Mouse (Mus musculus) forebrain, embryonic 11.5 days (tissue): ENCODE data around the gene Prdx3. TPM values are rescaled to one million over a fixed set of nuclear protein-coding genes. Genes with fewer than 3 reads are reported as not detected.
"Not testable (repeated sequence)": the region's sequence is repeated elsewhere in the genome, so short reads cannot be mapped to it uniquely, and the experiment has no call there.

ENCODE experiments used
- ATAC-seq: fragments of 200-750 bp; cut with Nextera tagmentation; replicated peaks from 2 replicates; pipeline ENCODE4 v1.8.0; 2017; ENCODE audit warnings: moderate TSS enrichment; ENCODE audit not compliant: low FRiP score
- DNase-seq: peaks from one replicate; pipeline ENCODE4 v3.0.0-alpha.2; 2017; ENCODE audit warnings: low spot score
- H3K27ac ChIP-seq: fragments of 300-500 bp; sonication (generic); 2 replicates; pipeline ENCODE4 v1.5.1; 2014; ENCODE audit warnings: low read depth, low read length
- H3K27me3 ChIP-seq: fragments of 300-500 bp; sonication (generic); 2 replicates; pipeline ENCODE4 v1.6.1; 2014; ENCODE audit warnings: mild to moderate bottlenecking, low read length, mixed read lengths; ENCODE audit not compliant: control insufficient read depth, insufficient read depth
- H3K36me3 ChIP-seq: fragments of 300-500 bp; sonication (generic); 2 replicates; pipeline ENCODE4 v1.6.1; 2014; ENCODE audit warnings: mild to moderate bottlenecking, low read length, moderate library complexity, mixed read lengths; ENCODE audit not compliant: control insufficient read depth, insufficient read depth
- H3K4me1 ChIP-seq: fragments of 300-500 bp; sonication (generic); replicated peaks from 2 replicates; pipeline ENCODE4 v1.6.1; 2014; ENCODE audit warnings: low read length, mixed read lengths; ENCODE audit not compliant: control insufficient read depth, insufficient read depth
- H3K4me2 ChIP-seq: fragments of 300-500 bp; sonication (generic); 2 replicates; pipeline ENCODE4 v1.6.1; 2014; ENCODE audit warnings: low read depth, mild to moderate bottlenecking, low read length, moderate library complexity, mixed read lengths; ENCODE audit not compliant: severe bottlenecking
- H3K4me3 ChIP-seq: fragments of 300-500 bp; sonication (generic); 2 replicates; pipeline ENCODE4 v1.5.1; 2014; ENCODE audit warnings: low read depth, low read length
- H3K9ac ChIP-seq: fragments of 300-500 bp; sonication (generic); 2 replicates; pipeline ENCODE4 v1.6.1; 2014; ENCODE audit warnings: low read length
- H3K9me3 ChIP-seq: fragments of 300-500 bp; sonication (generic); 2 replicates; pipeline ENCODE4 v1.6.1; 2016; ENCODE audit warnings: low read length, mixed read lengths; ENCODE audit not compliant: control insufficient read depth
- WGBS: fragments of 180-500 bp; shearing (Covaris S2); extraction: QIAGEN DNeasy Blood & Tissue Kit; methylation state at CpG from one replicate; pipeline ENCODE4 v1.1.7; 2014; 5-methylcytosine and 5-hydroxymethylcytosine counted together
- polyA plus RNA-seq: library from polyadenylated mRNA; unstranded; fragments of >200 nt; fragmentation: Nextera tagmentation; extraction: Ambion mirVana; gene quantifications from 2 replicates; pipeline ENCODE4 v1.2.1, GENCODE M21; 2014

Prdx3 gene
- polyA plus RNA-seq, 1 experiment from 2014 or later, result 103 TPM

- H3K36me3 ChIP-seq, result no peaks in the 10 kb centered on the region; the same call in 1 of the 2 replicates
- WGBS, result 54% methylated on average over 4 of the region's 4 CpGs
- H3K4me3 ChIP-seq, result peak overlapping the region; percentile 60
- peak overlapping the region; percentile 50 for H3K4me2 ChIP-seq
- DNase-seq (no peak), ATAC-seq (no peak)
- H3K9ac ChIP-seq, result peak overlapping the region; percentile 65; the same call in 1 of the 2 replicates
- no peak overlapping the region for H3K27ac ChIP-seq
- H3K4me1 ChIP-seq, result peaks cover 5% of the 10 kb centered on the region; the same call in 1 of the 2 replicates
- no peaks in the 10 kb centered on the region for H3K27me3 ChIP-seq
- H3K9me3 ChIP-seq, result no peaks in the 10 kb centered on the region
Observed at GRCm38 (mm10) chr19:60873501-60873900, 855 bp downstream of the Prdx3 start.

GRCm38 (mm10) chr19:60872272-60872671 lies 2.1 kb downstream of the Prdx3 start:
- no peak overlapping the region for H3K4me3 ChIP-seq
- H3K4me2 ChIP-seq, result no peak overlapping the region
- ATAC-seq, result no peak
- no peaks in the 10 kb centered on the region for H3K9me3 ChIP-seq
- H3K27ac ChIP-seq, result no peak overlapping the region
- peaks cover 5% of the 10 kb centered on the region; the same call in 1 of the 2 replicates for H3K4me1 ChIP-seq
- no peak for DNase-seq
- H3K27me3 ChIP-seq, result no peaks in the 10 kb centered on the region
- H3K9ac ChIP-seq, result no peak overlapping the region
- no peaks in the 10 kb centered on the region; the same call in 1 of the 2 replicates for H3K36me3 ChIP-seq
- 51% methylated on average over 1 of the region's 1 CpGs for WGBS

GRCm38 (mm10) chr19:60871366-60871765 lies 3.0 kb downstream of the Prdx3 start:
- Histone ChIP-seq H3K9ac (no peak overlapping the region), H3K27ac (no peak overlapping the region), H3K9me3 (no peaks in the 10 kb centered on the region), H3K27me3 (no peaks in the 10 kb centered on the region), H3K4me3 (no peak overlapping the region), H3K4me1 (peaks cover 5% of the 10 kb centered on the region; the same call in 1 of the 2 replicates), H3K4me2 (no peak overlapping the region), H3K36me3 (no peaks in the 10 kb centered on the region; the same call in 1 of the 2 replicates)
- DNase-seq (no peak), ATAC-seq (no peak)
- WGBS, result 93% methylated on average over 5 of the region's 5 CpGs

- WGBS, result 90% methylated on average over 1 of the region's 1 CpGs
- Histone ChIP-seq H3K9ac (no peak overlapping the region), H3K27ac (no peak overlapping the region), H3K4me1 (peaks cover 5% of the 10 kb centered on the region; the same call in 1 of the 2 replicates), H3K36me3 (no peaks in the 10 kb centered on the region; the same call in 1 of the 2 replicates), H3K4me3 (no peak overlapping the region), H3K27me3 (no peaks in the 10 kb centered on the region), H3K9me3 (no peaks in the 10 kb centered on the region), H3K4me2 (no peak overlapping the region)
- no peak for ATAC-seq
- no peak for DNase-seq
Observed at GRCm38 (mm10) chr19:60870489-60870888, 3.9 kb downstream of the Prdx3 start.

- WGBS, result 97% methylated on average over 4 of the region's 4 CpGs
- H3K4me2 ChIP-seq, H3K9ac ChIP-seq, H3K9me3 ChIP-seq, ATAC-seq, H3K36me3 ChIP-seq, DNase-seq, H3K4me1 ChIP-seq, H3K4me3 ChIP-seq, H3K27ac ChIP-seq, H3K27me3 ChIP-seq: not testable (repeated sequence)
Observed at GRCm38 (mm10) chr19:60866169-60866568, 8.2 kb downstream of the Prdx3 start.

- Histone ChIP-seq H3K4me1 (no peaks in the 10 kb centered on the region), H3K9ac (peak within 1 kb of the TSS; percentile 72), H3K9me3 (no peaks in the 10 kb centered on the region), H3K4me2 (peak within 1 kb of the TSS; percentile 62), H3K27ac (peak within 1 kb of the TSS; percentile 31; the same call in 1 of the 2 replicates), H3K4me3 (peak within 1 kb of the TSS; percentile 49), H3K27me3 (no peaks in the 10 kb centered on the region), H3K36me3 (no peaks in the 10 kb centered on the region)
- peak; percentile 99 for ATAC-seq
- WGBS, result 4% methylated on average over 30 of the region's 30 CpGs
- DNase-seq, result peak; percentile 92
Observed at GRCm38 (mm10) chr19:60860868-60861700, 13.3 kb downstream of the Prdx3 start, which contains the start of gene Sfxn4. Gene Sfxn4 (minus strand): TSS chr19:60861479.

GRCm38 (mm10) chr19:60845731-60846130 lies 28.6 kb downstream of the Prdx3 start:
- no peak overlapping the region for H3K27ac ChIP-seq
- no peaks in the 10 kb centered on the region for H3K9me3 ChIP-seq
- H3K4me2 ChIP-seq, result no peak overlapping the region
- H3K27me3 ChIP-seq, result no peaks in the 10 kb centered on the region
- DNase-seq (no peak), ATAC-seq (no peak)
- no peak overlapping the region for H3K4me3 ChIP-seq
- no peaks in the 10 kb centered on the region for H3K36me3 ChIP-seq
- H3K9ac ChIP-seq, result no peak overlapping the region
- no peaks in the 10 kb centered on the region for H3K4me1 ChIP-seq

- H3K27me3 ChIP-seq, result no peaks in the 10 kb centered on the region
- DNase-seq, result no peak
Observed at GRCm38 (mm10) chr19:60843324-60843723, 31.0 kb downstream of the Prdx3 start.

More at GRCm38 (mm10) chr19:60843324-60843723, 31.0 kb downstream of the Prdx3 start:
- Histone ChIP-seq H3K4me2 (no peak overlapping the region), H3K36me3 (no peaks in the 10 kb centered on the region; the same call in 1 of the 2 replicates), H3K4me1 (no peaks in the 10 kb centered on the region), H3K4me3 (no peak overlapping the region), H3K9me3 (no peaks in the 10 kb centered on the region), H3K9ac (no peak overlapping the region), H3K27ac (no peak overlapping the region)
- ATAC-seq, result no peak
